Mouse (Mus musculus) stomach, embryonic 15.5 days (tissue): ENCODE measurements around the gene Jag2. TPM values are rescaled to one million over a fixed set of nuclear protein-coding genes. Genes with fewer than 3 reads are reported as not detected.

ENCODE experiments used
- ATAC-seq: fragments of 200-750 bp; cut with Nextera tagmentation; 2 replicates; pipeline ENCODE4 v1.8.0; 2017; ENCODE audit warnings: low read depth, moderate number of reproducible peaks, moderate TSS enrichment; ENCODE audit not compliant: insufficient read depth, low FRiP score
- H3K27ac ChIP-seq: fragments of 300-500 bp; sonication (generic); 2 replicates; pipeline ENCODE4 v1.5.1; 2015; ENCODE audit warnings: mild to moderate bottlenecking, inconsistent platforms
- H3K27me3 ChIP-seq: fragments of 300-500 bp; sonication (generic); replicated peaks from 2 replicates; pipeline ENCODE4 v1.6.1; 2015; ENCODE audit warnings: inconsistent platforms
- H3K36me3 ChIP-seq: fragments of 300-500 bp; sonication (generic); 2 replicates; pipeline ENCODE4 v1.6.1; 2015; ENCODE audit warnings: inconsistent platforms
- H3K4me1 ChIP-seq: fragments of 300-500 bp; sonication (generic); 2 replicates; pipeline ENCODE4 v1.6.1; 2015; ENCODE audit warnings: inconsistent platforms
- H3K4me2 ChIP-seq: fragments of 300-500 bp; sonication (generic); 2 replicates; pipeline ENCODE4 v1.6.1; 2015; ENCODE audit warnings: mild to moderate bottlenecking, inconsistent platforms
- H3K4me3 ChIP-seq: fragments of 300-500 bp; sonication (generic); replicated peaks from 2 replicates; pipeline ENCODE4 v1.5.1; 2015; ENCODE audit warnings: inconsistent platforms
- H3K9ac ChIP-seq: fragments of 300-500 bp; sonication (generic); 2 replicates; pipeline ENCODE4 v1.6.1; 2015; ENCODE audit warnings: inconsistent platforms
- H3K9me3 ChIP-seq: fragments of 300-500 bp; sonication (generic); 2 replicates; pipeline ENCODE4 v1.6.1; 2016; ENCODE audit warnings: inconsistent platforms
- WGBS: fragments of 180-500 bp; shearing (Covaris S2); methylation state at CpG from one replicate; pipeline ENCODE4 v1.1.7; 2015; 5-methylcytosine and 5-hydroxymethylcytosine counted together
- microRNA-seq: library from miRNA; unstranded; fragments of <30 nt; microRNA quantifications from one replicate; pipeline ENCODE4, GENCODE M21; 2016
- polyA plus RNA-seq: library from polyadenylated mRNA; unstranded; fragments of >200 nt; fragmentation: Nextera tagmentation; extraction: Ambion mirVana; gene quantifications from 2 replicates; pipeline ENCODE4 v1.2.1, GENCODE M21; 2015

The Jag2 gene
- polyA plus RNA-seq, 1 experiment from 2014 or later = 7.0 TPM

DNA sequence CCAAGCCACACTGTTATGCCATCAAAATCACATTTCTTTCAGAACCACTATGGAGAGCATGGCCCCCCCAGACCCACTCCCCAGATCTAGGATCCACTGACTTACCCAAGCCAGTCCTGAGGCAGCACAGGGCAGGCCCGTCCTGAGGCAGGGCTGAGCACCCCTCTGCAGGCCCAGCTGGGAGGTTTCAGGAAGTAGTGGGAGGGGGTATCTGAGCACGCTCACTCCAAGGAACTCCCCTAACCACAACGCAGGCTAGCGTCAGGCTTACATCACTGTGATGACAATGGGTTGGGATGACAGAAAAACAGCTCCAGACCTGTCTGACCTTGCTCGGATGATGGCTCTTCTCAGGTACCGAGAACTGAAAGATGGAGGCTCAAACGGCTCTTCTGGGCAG lies 68.8 kb downstream of the Jag2 start:
- H3K4me2 ChIP-seq = no peak overlapping the region
- no peak; the same call in 1 of the 2 replicates for ATAC-seq
- no peaks in the 10 kb centered on the region for H3K4me1 ChIP-seq
- no peaks in the 10 kb centered on the region for H3K9me3 ChIP-seq
- no peak overlapping the region for H3K9ac ChIP-seq
- no peak overlapping the region for H3K27ac ChIP-seq
- H3K36me3 ChIP-seq = no peaks in the 10 kb centered on the region
- H3K27me3 ChIP-seq = no peaks in the 10 kb centered on the region
- no peak overlapping the region for H3K4me3 ChIP-seq
- whole genome bisulfite sequencing = 54% methylated on average over 7 of the region's 7 CpGs

DNA sequence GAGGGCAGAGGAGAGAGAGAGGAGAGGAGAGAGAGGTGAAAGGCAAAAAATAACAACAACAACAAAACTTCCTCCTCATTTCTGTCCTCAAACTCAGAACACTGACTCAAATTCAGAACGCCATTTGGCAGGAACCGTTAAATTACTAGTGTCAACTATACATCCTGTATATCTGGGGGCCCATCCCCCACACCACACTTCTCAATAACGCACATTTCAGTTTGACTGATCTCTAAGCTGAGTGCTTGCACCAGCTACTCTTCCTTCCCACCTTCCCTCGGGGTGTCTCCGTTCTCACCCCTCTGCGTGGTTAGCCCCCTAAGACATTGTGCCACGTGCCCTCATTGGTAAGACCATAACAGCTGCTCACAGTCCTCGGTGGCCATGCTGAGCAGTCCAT lies 69.6 kb downstream of the Jag2 start:
- Histone ChIP-seq H3K27me3 (no peaks in the 10 kb centered on the region), H3K4me2 (no peak overlapping the region), H3K9ac (no peak overlapping the region), H3K27ac (no peak overlapping the region), H3K4me1 (no peaks in the 10 kb centered on the region), H3K9me3 (no peaks in the 10 kb centered on the region), H3K36me3 (no peaks in the 10 kb centered on the region), H3K4me3 (no peak overlapping the region)
- no peak for ATAC-seq
- WGBS = 53% methylated on average over 8 of the region's 8 CpGs

DNA sequence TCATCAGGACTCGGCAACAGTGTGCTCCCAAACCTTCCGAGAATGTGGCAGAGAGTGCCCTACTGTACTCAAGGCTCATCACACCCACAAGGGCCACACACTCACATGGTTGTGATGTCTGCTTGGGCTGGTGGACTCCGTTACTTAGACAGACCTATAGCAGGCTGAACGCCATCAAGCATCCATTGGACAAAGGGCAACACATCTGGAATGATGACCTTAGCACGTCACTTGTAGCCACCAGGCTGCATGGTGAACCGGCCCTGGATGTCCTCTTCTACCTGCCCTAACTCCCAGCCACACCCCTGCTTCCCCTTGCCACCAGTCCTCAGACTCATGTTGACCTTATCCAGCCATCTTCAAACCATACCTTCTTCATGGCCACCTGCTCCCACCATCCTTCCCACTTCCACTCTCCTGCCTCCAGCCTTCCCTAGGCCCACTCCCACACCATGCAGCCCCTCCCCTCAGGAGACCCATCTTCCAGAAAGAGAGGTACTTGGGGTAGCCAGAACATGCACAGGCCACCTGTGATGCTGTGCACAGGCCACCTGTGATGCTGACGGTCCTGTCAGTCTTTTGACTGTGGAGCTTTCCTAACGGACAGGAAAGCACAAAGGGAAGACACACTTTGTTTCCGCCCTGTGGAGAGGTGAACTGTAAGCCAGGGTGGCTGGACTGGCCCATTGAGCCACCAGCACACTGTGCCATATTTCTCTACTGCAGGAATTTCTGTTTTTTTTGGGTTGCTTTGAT lies 70.8 kb downstream of the Jag2 start:
- 88% methylated on average over 9 of the region's 9 CpGs for WGBS
- Histone ChIP-seq H3K4me1 (no peaks in the 10 kb centered on the region), H3K27me3 (no peaks in the 10 kb centered on the region), H3K27ac (no peak overlapping the region), H3K9me3 (no peaks in the 10 kb centered on the region), H3K36me3 (no peaks in the 10 kb centered on the region), H3K9ac (no peak overlapping the region), H3K4me2 (no peak overlapping the region), H3K4me3 (no peak overlapping the region)
- no peak for ATAC-seq

Small RNA genes lying within 50 kb of the gene (microRNA-seq; reads per million reads assigned to microRNA genes)
- not detected for gene Mir6941

Other genes with a start within 250 kb of the Jag2 start
- gene Cep170b, start 209.3 kb downstream of the Jag2 start, polyA plus RNA-seq = 24.3 and 24.6 TPM in 2 replicates
- gene Pld4, start 169.1 kb downstream of the Jag2 start, polyA plus RNA-seq = 14.5 and 16.8 TPM in 2 replicates
- 3.8 and 4.7 TPM in 2 replicates for gene Ahnak2, start 127.1 kb downstream of the Jag2 start, polyA plus RNA-seq
- gene Clba1, start 120.8 kb downstream of the Jag2 start, polyA plus RNA-seq = 6.1 and 7.0 TPM in 2 replicates
- 97.0 and 100 TPM in 2 replicates for gene Cdca4, start 100.4 kb downstream of the Jag2 start, polyA plus RNA-seq
- gene Gpr132, start 61.5 kb downstream of the Jag2 start, polyA plus RNA-seq = 0.33 and 0.41 TPM in 2 replicates
- 88.1 and 95.0 TPM in 2 replicates for gene Nudt14, start 12.3 kb upstream of the Jag2 start, polyA plus RNA-seq
- 21.9 and 22.2 TPM in 2 replicates for gene Btbd6, start 46.7 kb upstream of the Jag2 start, polyA plus RNA-seq
- 55.9 and 59.7 TPM in 2 replicates for gene Brf1, start 70.9 kb upstream of the Jag2 start, polyA plus RNA-seq
- 12.1 and 13.7 TPM in 2 replicates for gene Pacs2, start 84.7 kb upstream of the Jag2 start, polyA plus RNA-seq
- not detected in 2 replicates for gene Tex22, start 144.7 kb upstream of the Jag2 start, polyA plus RNA-seq
- 11.2 and 12.2 TPM in 2 replicates for gene Mta1, start 168.5 kb upstream of the Jag2 start, polyA plus RNA-seq
- 125 and 130 TPM in 2 replicates for gene Crip2, start 210.5 kb upstream of the Jag2 start, polyA plus RNA-seq
- 312 and 313 TPM in 2 replicates for gene Crip1, start 216.5 kb upstream of the Jag2 start, polyA plus RNA-seq
- 26.0 and 32.1 TPM in 2 replicates for gene Tedc1, start 226.6 kb upstream of the Jag2 start, polyA plus RNA-seq